Mouse (Mus musculus): Measurements from ENCODE around the gene Dgat2. TPM values are rescaled to one million over a fixed set of nuclear protein-coding genes. Genes with fewer than 3 reads are reported as not detected.

Gene Dgat2
- polyA plus RNA-seq, 1 experiment from 2014 or later: 26.9 TPM

GRCm38 (mm10) chr7:99160995-99161394 is 21.5 kb downstream of the Dgat2 start:
- no peak for ATAC-seq (replicated peaks; ENCODE audit: insufficient number of reproducible peaks, insufficient read depth, low FRiP score, low read depth)

GRCm38 (mm10) chr7:99159446-99159845 is 23.1 kb downstream of the Dgat2 start:
- no peak overlapping the region for H3K27ac ChIP-seq
- H3K9ac ChIP-seq: no peak overlapping the region
- no peak overlapping the region for H3K4me3 ChIP-seq
- no peak for ATAC-seq (replicated peaks; ENCODE audit: insufficient number of reproducible peaks, insufficient read depth, low FRiP score, low read depth)
- H3K36me3 ChIP-seq: no peaks in the 10 kb centered on the region
- H3K9me3 ChIP-seq (replicated peaks): no peaks in the 10 kb centered on the region
- peaks cover 32% of the 10 kb centered on the region for H3K4me1 ChIP-seq (replicated peaks)
- H3K27me3 ChIP-seq: no peaks in the 10 kb centered on the region
- WGBS: 85% methylated on average over 2 of the region's 2 CpGs
- no peak overlapping the region for H3K4me2 ChIP-seq

More at GRCm38 (mm10) chr7:99160995-99161394, 21.5 kb downstream of the Dgat2 start:
- Histone ChIP-seq H3K4me1 (replicated peaks) (peaks cover 23% of the 10 kb centered on the region), H3K9ac (no peak overlapping the region), H3K4me2 (no peak overlapping the region), H3K27ac (no peak overlapping the region), H3K36me3 (no peaks in the 10 kb centered on the region), H3K27me3 (no peaks in the 10 kb centered on the region), H3K9me3 (replicated peaks) (no peaks in the 10 kb centered on the region), H3K4me3 (no peak overlapping the region)
- 77% methylated on average over 7 of the region's 7 CpGs for WGBS

- no peaks in the 10 kb centered on the region for H3K27me3 ChIP-seq
- 61% methylated on average over 5 of the region's 5 CpGs for WGBS
- no peak overlapping the region for H3K27ac ChIP-seq
- H3K36me3 ChIP-seq: no peaks in the 10 kb centered on the region
- no peak overlapping the region for H3K4me3 ChIP-seq
- H3K4me1 ChIP-seq (replicated peaks): peaks cover 33% of the 10 kb centered on the region
- no peak for ATAC-seq (replicated peaks; ENCODE audit: insufficient number of reproducible peaks, insufficient read depth, low FRiP score, low read depth)
- H3K9ac ChIP-seq: no peak overlapping the region
- H3K9me3 ChIP-seq (replicated peaks): no peaks in the 10 kb centered on the region
- no peak overlapping the region for H3K4me2 ChIP-seq
These were observed 23.6 kb downstream of the Dgat2 start for GRCm38 (mm10) chr7:99158904-99159303.

GRCm38 (mm10) chr7:99158011-99158410 is 24.5 kb downstream of the Dgat2 start:
- H3K36me3 ChIP-seq: no peaks in the 10 kb centered on the region
- H3K4me3 ChIP-seq: no peak overlapping the region
- no peak for ATAC-seq (replicated peaks; ENCODE audit: insufficient number of reproducible peaks, insufficient read depth, low FRiP score, low read depth)
- H3K4me2 ChIP-seq: no peak overlapping the region
- no peaks in the 10 kb centered on the region for H3K27me3 ChIP-seq
- H3K9ac ChIP-seq: no peak overlapping the region
- H3K4me1 ChIP-seq (replicated peaks): peaks cover 33% of the 10 kb centered on the region
- 74% methylated on average over 8 of the region's 8 CpGs for WGBS
- H3K9me3 ChIP-seq (replicated peaks): no peaks in the 10 kb centered on the region
- no peak overlapping the region for H3K27ac ChIP-seq

- Histone ChIP-seq H3K4me3 (no peak overlapping the region), H3K4me1 (replicated peaks) (peaks cover 27% of the 10 kb centered on the region), H3K36me3 (no peaks in the 10 kb centered on the region), H3K9ac (no peak overlapping the region), H3K9me3 (replicated peaks) (no peaks in the 10 kb centered on the region), H3K4me2 (no peak overlapping the region), H3K27ac (no peak overlapping the region), H3K27me3 (no peaks in the 10 kb centered on the region)
- 80% methylated on average over 10 of the region's 10 CpGs for WGBS
- no peak for ATAC-seq (replicated peaks; ENCODE audit: insufficient number of reproducible peaks, insufficient read depth, low FRiP score, low read depth)
These were observed 25.8 kb downstream of the Dgat2 start for GRCm38 (mm10) chr7:99156737-99157136.

GRCm38 (mm10) chr7:99155311-99156289 is 26.9 kb downstream of the Dgat2 start:
- peak; percentile 71 for ATAC-seq (replicated peaks; ENCODE audit: insufficient number of reproducible peaks, insufficient read depth, low FRiP score, low read depth)
- Histone ChIP-seq H3K9ac (peak overlapping the region; percentile 38; the same call in 1 of the 2 replicates), H3K9me3 (replicated peaks) (no peaks in the 10 kb centered on the region), H3K4me1 (replicated peaks) (peaks cover 18% of the 10 kb centered on the region), H3K36me3 (no peaks in the 10 kb centered on the region), H3K4me2 (peak overlapping the region; percentile 62), H3K27ac (peak overlapping the region; percentile 50), H3K27me3 (no peaks in the 10 kb centered on the region), H3K4me3 (peak overlapping the region; percentile 31)
- 6% methylated on average over 17 of the region's 17 CpGs for WGBS

- Histone ChIP-seq H3K27ac (no peak overlapping the region), H3K4me1 (replicated peaks) (peaks cover 18% of the 10 kb centered on the region), H3K36me3 (no peaks in the 10 kb centered on the region), H3K4me2 (no peak overlapping the region), H3K9ac (no peak overlapping the region), H3K27me3 (no peaks in the 10 kb centered on the region), H3K9me3 (replicated peaks) (no peaks in the 10 kb centered on the region), H3K4me3 (no peak overlapping the region)
- 58% methylated on average over 8 of the region's 8 CpGs for WGBS
- no peak for ATAC-seq (replicated peaks; ENCODE audit: insufficient number of reproducible peaks, insufficient read depth, low FRiP score, low read depth)
These were observed 27.8 kb downstream of the Dgat2 start for GRCm38 (mm10) chr7:99154648-99155151.

GRCm38 (mm10) chr7:99153686-99154202 is 28.8 kb downstream of the Dgat2 start:
- Histone ChIP-seq H3K27ac (no peak overlapping the region), H3K9ac (no peak overlapping the region), H3K4me2 (no peak overlapping the region), H3K27me3 (no peaks in the 10 kb centered on the region), H3K4me1 (replicated peaks) (peaks cover 18% of the 10 kb centered on the region), H3K36me3 (no peaks in the 10 kb centered on the region), H3K4me3 (no peak overlapping the region), H3K9me3 (replicated peaks) (no peaks in the 10 kb centered on the region)
- no peak for ATAC-seq (replicated peaks; ENCODE audit: insufficient number of reproducible peaks, insufficient read depth, low FRiP score, low read depth)
- 81% methylated on average over 11 of the region's 11 CpGs for WGBS

GRCm38 (mm10) chr7:99152756-99153155 is 29.8 kb downstream of the Dgat2 start:
- Histone ChIP-seq H3K27me3 (no peaks in the 10 kb centered on the region), H3K4me1 (replicated peaks) (peaks cover 18% of the 10 kb centered on the region), H3K36me3 (no peaks in the 10 kb centered on the region), H3K4me2 (no peak overlapping the region), H3K9ac (no peak overlapping the region), H3K27ac (no peak overlapping the region), H3K9me3 (replicated peaks) (no peaks in the 10 kb centered on the region), H3K4me3 (no peak overlapping the region)
- 51% methylated on average over 8 of the region's 8 CpGs for WGBS
- no peak for ATAC-seq (replicated peaks; ENCODE audit: insufficient number of reproducible peaks, insufficient read depth, low FRiP score, low read depth)

- Histone ChIP-seq H3K27me3 (no peaks in the 10 kb centered on the region), H3K36me3 (no peaks in the 10 kb centered on the region), H3K4me3 (no peak overlapping the region), H3K27ac (no peak overlapping the region), H3K9ac (no peak overlapping the region), H3K4me1 (replicated peaks) (peaks cover 14% of the 10 kb centered on the region), H3K4me2 (no peak overlapping the region), H3K9me3 (replicated peaks) (no peaks in the 10 kb centered on the region)
- WGBS: 4% methylated on average over 7 of the region's 7 CpGs
- ATAC-seq (replicated peaks; ENCODE audit: insufficient number of reproducible peaks, insufficient read depth, low FRiP score, low read depth): peak; percentile 59
These were observed 31.2 kb downstream of the Dgat2 start for GRCm38 (mm10) chr7:99151342-99151741.

GRCm38 (mm10) chr7:99149017-99149416 is 33.5 kb downstream of the Dgat2 start:
- Histone ChIP-seq H3K27ac (no peak overlapping the region), H3K36me3 (no peaks in the 10 kb centered on the region), H3K9ac (no peak overlapping the region), H3K27me3 (no peaks in the 10 kb centered on the region), H3K4me2 (no peak overlapping the region), H3K9me3 (replicated peaks) (no peaks in the 10 kb centered on the region), H3K4me1 (replicated peaks) (peaks cover 11% of the 10 kb centered on the region), H3K4me3 (no peak overlapping the region)
- WGBS: 38% methylated on average over 1 of the region's 1 CpGs
- ATAC-seq (replicated peaks; ENCODE audit: insufficient number of reproducible peaks, insufficient read depth, low FRiP score, low read depth): no peak
